Mouse (Mus musculus) bone marrow, adult 2 months (tissue): ENCODE measurements around the gene Kcnab3. TPM values are rescaled to one million over a fixed set of nuclear protein-coding genes. Genes with fewer than 3 reads are reported as not detected.

Source experiments
- H3K27ac ChIP-seq: fragments of 200-500 bp; 2 replicates; pipeline ENCODE4 v1.5.1; 2012; ENCODE audit warnings: low read depth, mild to moderate bottlenecking, control low read depth, inconsistent platforms, low read length; ENCODE audit not compliant: control insufficient read depth, poor library complexity, insufficient read depth
- H3K4me1 ChIP-seq: fragments of 200-500 bp; 2 replicates; pipeline ENCODE4 v1.6.1; 2011; ENCODE audit warnings: low read length; ENCODE audit not compliant: control insufficient read depth, insufficient read depth
- H3K4me3 ChIP-seq: fragments of 200-500 bp; replicated peaks from 2 replicates; pipeline ENCODE3; 2011; ENCODE audit warnings: mild to moderate bottlenecking, low read depth, low read length, control low read depth; ENCODE audit not compliant: control insufficient read depth
- CTCF ChIP-seq: fragments of 200-500 bp; IDR thresholded peaks from 2 replicates; pipeline ENCODE4 v1.5.1; 2011; ENCODE audit warnings: low read length, control low read depth; ENCODE audit not compliant: control insufficient read depth, insufficient read depth
- POLR2A ChIP-seq: fragments of 200-500 bp; IDR thresholded peaks from 2 replicates; pipeline ENCODE4 v1.6.1; 2011; ENCODE audit warnings: low read depth, mild to moderate bottlenecking, control low read depth, low read length, borderline replicate concordance; ENCODE audit not compliant: control insufficient read depth
- WGBS: fragments of 180-500 bp; shearing (Covaris S2); methylation state at CpG from one replicate; pipeline ENCODE4 v1.1.7; 2018; 5-methylcytosine and 5-hydroxymethylcytosine counted together
- polyA plus RNA-seq: library from polyadenylated mRNA; stranded (reverse); fragments of >200 nt; gene quantifications from 2 replicates; pipeline ENCODE4 v1.2.4, GENCODE M21; 2011; ENCODE audit warnings: low replicate concordance; ENCODE audit not compliant: missing spikeins, insufficient read depth, insufficient read length

Gene Kcnab3
- polyA plus RNA-seq = not detected in 2 replicates

- Histone ChIP-seq H3K4me3 (peak within 1 kb of the TSS; percentile 54), H3K27ac (peak within 1 kb of the TSS; percentile 78), H3K4me1 (no peaks in the 10 kb centered on the region; the same call in 1 of the 2 replicates)
- no peak for TF ChIP-seq CTCF
- TF ChIP-seq POLR2A = peak; percentile 39; the same call in 1 of the 2 replicates
- 7% methylated on average over 26 of the region's 26 CpGs for WGBS
Measured at GRCm38 (mm10) chr11:69325628-69326407, at the start of gene Kcnab3. Gene Kcnab3 (plus strand): TSS chr11:69326258.

DNA sequence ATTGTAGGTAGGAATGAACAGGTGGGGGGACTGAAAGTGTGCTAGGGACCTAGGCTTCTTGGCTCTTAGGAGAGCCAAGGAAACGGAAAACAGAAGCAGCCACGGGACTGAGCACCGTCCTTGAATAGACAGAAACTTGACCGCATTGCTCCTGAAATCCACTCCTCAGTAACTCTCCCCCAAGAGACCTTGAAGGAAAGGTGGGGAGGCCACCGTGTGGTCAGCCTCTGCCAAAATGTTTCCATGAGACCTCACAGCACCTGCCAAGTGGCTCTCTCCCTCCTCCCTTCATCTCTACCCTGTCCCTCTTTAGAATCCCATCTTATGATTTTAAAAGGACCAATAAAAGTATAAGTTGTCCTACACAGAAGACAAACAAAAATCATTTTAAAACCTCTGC, 48.8 kb upstream of the Kcnab3 start:
- TF ChIP-seq POLR2A (no peak), CTCF (no peak)
- 70% methylated on average over 5 of the region's 5 CpGs for WGBS

GRCm38 (mm10) chr11:69291111-69291510, 34.9 kb upstream of the Kcnab3 start:
- 94% methylated on average over 5 of the region's 5 CpGs for WGBS

More for the DNA sequence above, 48.8 kb upstream of the Kcnab3 start:
- no peak overlapping the region for H3K27ac ChIP-seq
- no peak overlapping the region for H3K4me3 ChIP-seq
- H3K4me1 ChIP-seq = no peaks in the 10 kb centered on the region; the same call in 1 of the 2 replicates

DNA sequence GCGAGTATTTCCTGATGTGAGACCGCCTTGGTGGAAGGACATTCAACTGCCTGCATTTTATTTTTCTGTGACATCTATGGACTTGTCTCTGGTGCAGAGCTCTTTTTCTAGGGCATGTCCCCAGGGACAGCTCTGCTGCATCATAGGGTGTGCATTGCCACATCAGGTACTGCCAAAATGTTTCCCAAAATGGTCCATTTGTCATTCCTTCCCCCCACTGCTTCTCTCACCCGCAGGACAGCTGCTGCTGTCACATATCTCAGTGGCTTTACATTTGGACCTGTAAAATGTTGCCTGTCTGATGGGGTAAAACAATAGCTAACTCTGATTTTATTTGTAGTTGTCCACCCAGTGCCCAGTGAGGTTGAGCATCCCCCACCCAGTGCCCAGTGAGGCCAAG, 30.8 kb upstream of the Kcnab3 start:
- H3K4me1 ChIP-seq = no peaks in the 10 kb centered on the region
- no peak overlapping the region for H3K4me3 ChIP-seq
- no peak for TF ChIP-seq CTCF
- TF ChIP-seq POLR2A = no peak
- H3K27ac ChIP-seq = no peak overlapping the region
- WGBS = 72% methylated on average over 3 of the region's 3 CpGs

More at GRCm38 (mm10) chr11:69291111-69291510, 34.9 kb upstream of the Kcnab3 start:
- Histone ChIP-seq H3K4me1 (no peaks in the 10 kb centered on the region), H3K4me3 (no peak overlapping the region), H3K27ac (no peak overlapping the region)
- TF ChIP-seq CTCF (no peak), POLR2A (no peak)

DNA sequence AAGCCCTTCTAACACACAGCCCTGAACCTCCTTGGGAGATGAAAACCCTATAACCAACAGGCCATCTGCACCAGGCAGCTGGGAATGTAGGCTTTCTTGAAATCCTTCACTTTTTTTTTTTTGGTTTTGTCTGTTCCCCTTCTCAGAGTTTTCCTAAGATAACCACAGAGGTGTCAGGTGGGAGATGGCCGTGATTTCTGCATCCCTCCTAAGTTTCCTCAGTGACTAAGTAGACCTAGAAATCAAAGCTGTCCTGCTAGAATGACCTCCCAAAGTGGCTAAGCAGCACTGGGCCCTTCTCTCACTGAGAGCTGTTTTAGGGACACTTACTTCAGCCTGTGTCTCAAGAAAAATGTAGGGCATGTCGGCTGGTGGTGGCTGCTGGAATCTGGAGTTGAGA, 28.3 kb upstream of the Kcnab3 start:
- 88% methylated on average over 2 of the region's 2 CpGs for WGBS
- no peak for TF ChIP-seq CTCF
- TF ChIP-seq POLR2A = no peak
- no peaks in the 10 kb centered on the region for H3K4me1 ChIP-seq

GRCm38 (mm10) chr11:69298231-69298630, 27.8 kb upstream of the Kcnab3 start:
- Histone ChIP-seq H3K27ac (no peak overlapping the region), H3K4me3 (no peak overlapping the region), H3K4me1 (no peaks in the 10 kb centered on the region)
- 84% methylated on average over 7 of the region's 7 CpGs for WGBS
- TF ChIP-seq CTCF (no peak), POLR2A (no peak)

More for the DNA sequence above, 28.3 kb upstream of the Kcnab3 start:
- no peak overlapping the region for H3K27ac ChIP-seq
- H3K4me3 ChIP-seq = no peak overlapping the region

DNA sequence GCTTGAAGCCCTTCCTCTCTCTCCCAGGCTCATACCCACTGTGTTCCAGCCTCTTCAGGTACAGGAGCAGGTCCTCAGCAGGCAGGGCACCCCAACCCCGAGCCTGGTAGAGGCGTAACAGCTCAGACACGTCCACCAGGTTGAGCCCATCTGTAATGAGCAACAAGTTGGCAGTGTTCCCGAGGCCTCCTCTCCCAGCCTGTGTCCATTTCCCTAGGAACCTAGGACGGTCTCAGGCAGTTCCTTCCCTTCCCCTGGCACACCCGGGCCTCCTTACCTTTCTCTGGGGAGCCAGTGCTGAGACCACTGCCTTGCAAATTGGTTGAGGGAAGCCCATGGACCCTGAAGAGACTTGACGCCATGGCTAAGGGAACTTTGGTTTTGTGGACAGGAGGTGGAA, 23.2 kb upstream of the Kcnab3 start:
- no peaks in the 10 kb centered on the region for H3K4me1 ChIP-seq
- 80% methylated on average over 7 of the region's 7 CpGs for WGBS
- TF ChIP-seq POLR2A (no peak), CTCF (no peak)

GRCm38 (mm10) chr11:69305291-69305690, 20.8 kb upstream of the Kcnab3 start:
- 78% methylated on average over 9 of the region's 9 CpGs for WGBS
- Histone ChIP-seq H3K27ac (no peak overlapping the region), H3K4me3 (no peak overlapping the region), H3K4me1 (no peaks in the 10 kb centered on the region)
- TF ChIP-seq POLR2A = no peak
- TF ChIP-seq CTCF = no peak

More for the DNA sequence above, 23.2 kb upstream of the Kcnab3 start:
- H3K27ac ChIP-seq = no peak overlapping the region
- H3K4me3 ChIP-seq = no peak overlapping the region
